Mouse (Mus musculus) testis, postnatal 10 days (tissue): ENCODE measurements around the gene Ift57.

ENCODE experiments used
- DNase-seq: peaks from one replicate; pipeline ENCODE4 v3.0.0; 2021; ENCODE audit warnings: low spot score

The Ift57 gene

GRCm38 (mm10) chr16:49753318-49753717, 54.3 kb downstream of the Ift57 start:
- DNase-seq, result no peak

DNA sequence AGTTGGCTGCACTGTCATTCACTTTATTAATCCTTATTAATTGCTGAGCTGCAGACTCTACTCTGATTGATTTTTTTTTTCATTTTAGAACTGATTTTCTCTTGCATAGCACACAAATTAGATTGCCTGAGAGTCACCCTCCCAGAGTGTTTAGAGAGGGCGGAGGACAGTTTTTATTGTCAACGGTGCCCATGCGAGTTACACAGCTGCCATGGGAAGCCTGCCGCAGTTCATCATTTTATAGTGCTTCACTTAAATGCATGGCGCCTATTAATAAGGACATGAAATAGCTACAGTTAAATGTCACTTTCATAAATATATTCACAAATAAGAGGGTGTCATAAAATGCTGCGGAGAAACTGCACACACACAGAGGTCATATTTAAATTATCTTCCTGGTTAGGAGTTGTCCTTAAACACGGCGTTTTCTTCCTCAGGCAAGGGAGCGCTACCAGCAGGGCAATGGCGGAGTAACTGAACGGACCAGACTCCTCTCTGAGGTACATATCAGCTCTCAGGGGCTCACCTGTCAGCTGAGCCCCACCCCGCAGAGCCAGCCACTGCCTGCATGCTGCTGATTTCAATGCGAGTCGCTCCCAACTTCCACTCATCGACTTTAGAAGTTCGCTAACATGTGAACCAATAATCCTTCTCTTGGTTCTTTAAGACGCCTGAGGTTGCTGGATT, 61.6 kb downstream of the Ift57 start:
- no peak for DNase-seq

GRCm38 (mm10) chr16:49761981-49762380, 62.9 kb downstream of the Ift57 start:
- no peak for DNase-seq

DNA sequence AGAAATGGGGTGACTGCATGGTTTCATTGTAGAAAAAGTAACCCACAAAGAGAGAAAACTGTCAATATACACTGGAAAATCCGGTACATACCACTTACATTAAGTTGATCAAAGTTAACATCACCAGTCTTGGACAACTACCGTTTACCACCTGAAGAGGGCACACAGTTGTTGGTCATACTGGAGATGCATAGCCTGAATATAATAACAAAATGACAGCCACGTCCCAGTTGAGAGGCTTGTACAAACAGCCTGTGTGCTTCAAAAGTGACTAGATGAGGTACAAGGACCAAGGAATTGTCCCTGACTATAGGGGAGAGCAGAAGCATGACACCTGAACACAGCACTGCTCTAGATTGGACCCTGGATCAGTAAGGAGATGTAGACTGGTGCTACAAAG, 67.3 kb downstream of the Ift57 start:
- DNase-seq, result no peak

- no peak for DNase-seq
These were observed 69.5 kb downstream of the Ift57 start for GRCm38 (mm10) chr16:49768491-49769031.

- no peak for DNase-seq
These were observed 70.8 kb downstream of the Ift57 start for GRCm38 (mm10) chr16:49769831-49770261.

- DNase-seq, result no peak
These were observed 71.5 kb downstream of the Ift57 start for GRCm38 (mm10) chr16:49770320-49771189.

- DNase-seq, result no peak
These were observed 72.8 kb downstream of the Ift57 start for GRCm38 (mm10) chr16:49771609-49772396.

GRCm38 (mm10) chr16:49772576-49772975, 73.5 kb downstream of the Ift57 start:
- no peak for DNase-seq

DNA sequence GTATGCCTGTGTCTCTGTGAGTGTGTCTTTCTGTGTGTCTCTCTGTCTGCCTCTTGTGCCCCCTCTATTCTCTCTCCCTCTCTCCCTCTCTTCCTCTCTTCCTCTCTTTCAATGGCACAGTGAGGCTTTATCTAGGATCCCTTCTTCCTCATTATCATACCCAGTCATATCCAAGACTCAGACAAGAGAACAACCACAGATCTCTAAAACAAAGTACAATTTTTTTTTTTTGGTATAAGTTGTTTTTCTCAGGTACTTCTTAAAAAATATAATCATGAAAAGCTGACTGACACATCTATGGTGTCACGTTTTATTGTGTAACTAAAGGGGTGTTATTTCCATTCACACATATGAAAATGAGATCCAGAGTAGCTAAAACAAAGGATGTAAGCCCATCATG, 74.0 kb downstream of the Ift57 start:
- no peak for DNase-seq

- DNase-seq, result no peak
These were observed 75.3 kb downstream of the Ift57 start for GRCm38 (mm10) chr16:49774059-49775001.

- DNase-seq, result no peak
These were observed 76.3 kb downstream of the Ift57 start for GRCm38 (mm10) chr16:49775002-49775966.

DNA sequence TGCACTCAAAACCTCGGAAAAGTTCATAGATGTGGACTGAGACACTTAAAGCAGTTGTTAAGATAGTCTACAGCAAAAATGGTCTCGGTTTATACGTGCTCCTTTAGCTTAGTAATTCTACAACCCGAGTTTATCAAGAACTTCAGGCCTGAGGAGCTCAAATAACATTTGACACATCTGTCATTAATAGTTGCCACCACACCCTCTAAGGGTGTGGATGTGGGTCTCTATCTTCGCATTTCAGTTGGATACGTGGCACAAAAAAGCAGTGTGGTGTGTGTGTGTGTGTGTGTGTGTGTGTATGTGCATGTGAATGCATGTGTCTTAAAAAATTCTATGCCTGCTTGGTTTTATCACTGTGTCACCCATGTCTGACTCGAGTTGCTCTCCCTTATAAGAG, 77.9 kb downstream of the Ift57 start:
- no peak for DNase-seq

DNA sequence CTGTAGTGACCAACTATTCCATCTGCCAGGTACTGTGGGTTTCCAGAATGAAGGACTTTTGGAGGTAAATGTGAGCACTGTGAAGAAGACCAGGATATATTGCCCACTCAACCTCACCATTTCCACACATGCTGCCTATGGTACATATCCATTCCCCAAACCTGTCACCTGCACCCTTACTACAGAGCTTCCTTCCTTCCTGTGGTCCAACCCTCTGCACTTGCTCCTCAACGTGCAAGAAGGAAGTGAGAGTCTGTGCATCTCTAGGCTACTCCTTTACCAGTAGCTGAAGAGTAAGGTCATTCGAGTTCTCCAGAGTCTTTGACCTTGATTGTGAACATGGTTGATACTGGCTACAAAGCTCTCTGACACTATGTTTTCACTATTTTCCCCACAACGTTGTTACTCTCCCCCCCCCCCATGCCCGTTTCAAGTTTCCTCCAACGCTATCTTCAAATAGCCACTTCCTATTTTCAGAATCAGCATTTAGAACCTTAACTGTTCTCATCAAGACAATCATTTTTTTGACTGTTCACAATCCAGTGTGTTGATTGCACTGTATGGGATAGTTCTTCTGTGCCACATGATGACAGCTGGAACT, 82.6 kb downstream of the Ift57 start:
- DNase-seq, result no peak

- no peak for DNase-seq
These were observed 84.3 kb downstream of the Ift57 start for GRCm38 (mm10) chr16:49783369-49783768.

DNA sequence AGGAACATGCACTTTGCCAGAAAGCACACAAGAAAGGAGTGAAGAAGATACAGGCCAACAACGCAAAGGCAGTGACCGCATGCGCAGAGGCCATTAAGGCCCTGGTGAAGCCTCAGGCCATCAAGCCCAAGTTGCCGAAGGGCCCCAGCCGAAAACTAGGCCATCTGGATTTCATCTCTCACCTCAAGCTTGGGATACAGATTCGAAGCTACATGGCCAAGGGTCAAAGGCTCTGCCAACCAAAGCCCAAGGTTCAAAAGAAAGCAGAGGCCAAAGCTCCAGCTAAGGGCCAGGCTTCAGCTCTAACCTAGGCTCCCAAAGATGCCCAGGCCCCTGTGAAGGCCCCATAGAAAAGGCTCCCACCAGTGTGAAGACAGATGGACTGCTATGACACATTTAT, 87.1 kb downstream of the Ift57 start:
- DNase-seq, result no peak

GRCm38 (mm10) chr16:49787714-49788113, 88.7 kb downstream of the Ift57 start:
- no peak for DNase-seq

GRCm38 (mm10) chr16:49790575-49791465, 91.8 kb downstream of the Ift57 start:
- no peak for DNase-seq
